Mouse (Mus musculus): ENCODE results near the gene Igsf21. TPM values are rescaled to one million over a fixed set of nuclear protein-coding genes. Genes with fewer than 3 reads are reported as not detected.

Gene Igsf21
- total and polyA plus RNA-seq, 2 experiments from 2014 or later, result 125 to 176 TPM

- no peak overlapping the region for H3K4me2 ChIP-seq (ENCODE audit: low read depth, low read length)
- no peak overlapping the region for H3K4me3 ChIP-seq (ENCODE audit: low read length)
- ATAC-seq (peak; percentile 82), DNase-seq (ENCODE audit: low spot score) (peak; percentile 86)
- H3K4me1 ChIP-seq (ENCODE audit: insufficient read depth, low read length), result no peaks in the 10 kb centered on the region
- peak overlapping the region; percentile 79; the same call in 1 of the 2 replicates for H3K27ac ChIP-seq
- WGBS, result 4% methylated on average over 6 of the region's 6 CpGs
- H3K36me3 ChIP-seq (ENCODE audit: insufficient read depth, low read length), result no peaks in the 10 kb centered on the region; the same call in 1 of the 2 replicates
- no peaks in the 10 kb centered on the region for H3K9me3 ChIP-seq (ENCODE audit: low read length)
- TF ChIP-seq CTCF (IDR thresholded peaks at IDR 0.05; ENCODE audit: low read depth), result peak; percentile 94
- no peaks in the 10 kb centered on the region for H3K27me3 ChIP-seq (ENCODE audit: insufficient read depth, low read length)
- no peak overlapping the region for H3K9ac ChIP-seq (replicated peaks; ENCODE audit: low read length)
Observed at GRCm38 (mm10) chr4:140030415-140030814, 216.2 kb downstream of the Igsf21 start.

- H3K9ac ChIP-seq (replicated peaks; ENCODE audit: low read length), result 0 out of 2 replicates have a peak overlapping the region, but pooled peaks have one; percentile 13
- WGBS, result 12% methylated on average over 5 of the region's 5 CpGs
Observed at GRCm38 (mm10) chr4:140030040-140030386, 216.6 kb downstream of the Igsf21 start.

DNA sequence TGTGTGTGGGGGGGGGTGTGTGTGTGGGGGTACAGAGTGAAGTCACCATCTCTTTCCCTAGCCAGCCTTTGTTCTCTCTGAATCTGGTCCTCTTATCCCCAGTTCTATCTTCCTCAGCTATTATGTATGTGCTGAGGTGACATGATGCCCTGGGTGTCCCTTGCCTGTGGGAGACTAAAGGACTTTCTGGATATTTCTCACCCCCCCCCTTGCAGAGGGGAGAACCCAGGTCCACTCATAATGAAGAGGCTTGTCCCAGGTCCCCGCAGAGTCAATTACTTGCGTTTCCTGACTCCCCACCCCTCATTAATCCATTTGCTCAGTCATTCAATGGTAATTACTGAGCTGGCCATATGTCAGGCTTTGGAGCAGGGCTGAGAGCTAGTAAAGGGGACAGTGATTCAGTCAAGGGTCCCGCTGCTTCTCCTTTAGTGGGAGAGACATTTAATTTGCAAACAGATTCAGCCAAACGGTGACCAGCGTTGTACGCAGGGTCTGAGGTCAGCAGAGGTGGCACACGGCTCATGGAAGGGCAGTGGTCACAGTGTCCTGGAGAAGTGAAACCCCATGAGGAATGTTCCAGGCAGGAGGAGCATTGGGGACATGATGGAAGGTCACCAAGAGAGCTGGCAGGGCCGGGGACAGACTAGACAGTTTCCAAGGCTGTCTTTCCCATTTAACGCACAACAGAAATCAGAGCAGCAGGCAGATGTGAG, 217.1 kb downstream of the Igsf21 start:
- no peak for TF ChIP-seq CTCF (IDR thresholded peaks at IDR 0.05; ENCODE audit: low read depth)
- DNase-seq (ENCODE audit: low spot score) (peak; percentile 74), ATAC-seq (peak; percentile 25)
- 0 out of 2 replicates have a peak overlapping the region, but pooled peaks have one; percentile 13 for H3K9ac ChIP-seq (replicated peaks; ENCODE audit: low read length)
- 27% methylated on average over 9 of the region's 9 CpGs for WGBS
- H3K36me3 ChIP-seq (ENCODE audit: insufficient read depth, low read length), result no peaks in the 10 kb centered on the region; the same call in 1 of the 2 replicates
- no peak overlapping the region for H3K4me2 ChIP-seq (ENCODE audit: low read depth, low read length)
- no peak overlapping the region for H3K4me3 ChIP-seq (ENCODE audit: low read length)
- no peaks in the 10 kb centered on the region for H3K27me3 ChIP-seq (ENCODE audit: insufficient read depth, low read length)
- H3K4me1 ChIP-seq (ENCODE audit: insufficient read depth, low read length), result no peaks in the 10 kb centered on the region
- H3K27ac ChIP-seq, result peak overlapping the region; percentile 79
- H3K9me3 ChIP-seq (ENCODE audit: low read length), result no peaks in the 10 kb centered on the region

More at GRCm38 (mm10) chr4:140030040-140030386, 216.6 kb downstream of the Igsf21 start:
- Histone ChIP-seq H3K4me3 (ENCODE audit: low read length) (no peak overlapping the region), H3K27ac (peak overlapping the region; percentile 79), H3K27me3 (ENCODE audit: insufficient read depth, low read length) (no peaks in the 10 kb centered on the region), H3K4me2 (ENCODE audit: low read depth, low read length) (no peak overlapping the region), H3K36me3 (ENCODE audit: insufficient read depth, low read length) (no peaks in the 10 kb centered on the region; the same call in 1 of the 2 replicates), H3K4me1 (ENCODE audit: insufficient read depth, low read length) (no peaks in the 10 kb centered on the region), H3K9me3 (ENCODE audit: low read length) (no peaks in the 10 kb centered on the region)
- ATAC-seq (peak; percentile 81), DNase-seq (ENCODE audit: low spot score) (peak; percentile 76)
- no peak for TF ChIP-seq CTCF (IDR thresholded peaks at IDR 0.05; ENCODE audit: low read depth)

- no peaks in the 10 kb centered on the region; the same call in 1 of the 2 replicates for H3K36me3 ChIP-seq (ENCODE audit: insufficient read depth, low read length)
- H3K4me2 ChIP-seq (ENCODE audit: low read depth, low read length), result no peak overlapping the region
- no peak for ATAC-seq
- WGBS, result 42% methylated on average over 6 of the region's 6 CpGs
- TF ChIP-seq CTCF (IDR thresholded peaks at IDR 0.05; ENCODE audit: low read depth), result no peak
- H3K4me1 ChIP-seq (ENCODE audit: insufficient read depth, low read length), result no peaks in the 10 kb centered on the region
- no peak for DNase-seq (ENCODE audit: low spot score)
- H3K27ac ChIP-seq, result no peak overlapping the region
- H3K9me3 ChIP-seq (ENCODE audit: low read length), result no peaks in the 10 kb centered on the region
- H3K9ac ChIP-seq (replicated peaks; ENCODE audit: low read length), result no peak overlapping the region
- no peak overlapping the region for H3K4me3 ChIP-seq (ENCODE audit: low read length)
- H3K27me3 ChIP-seq (ENCODE audit: insufficient read depth, low read length), result no peaks in the 10 kb centered on the region
Observed at GRCm38 (mm10) chr4:140023833-140024232, 222.8 kb downstream of the Igsf21 start.

DNA sequence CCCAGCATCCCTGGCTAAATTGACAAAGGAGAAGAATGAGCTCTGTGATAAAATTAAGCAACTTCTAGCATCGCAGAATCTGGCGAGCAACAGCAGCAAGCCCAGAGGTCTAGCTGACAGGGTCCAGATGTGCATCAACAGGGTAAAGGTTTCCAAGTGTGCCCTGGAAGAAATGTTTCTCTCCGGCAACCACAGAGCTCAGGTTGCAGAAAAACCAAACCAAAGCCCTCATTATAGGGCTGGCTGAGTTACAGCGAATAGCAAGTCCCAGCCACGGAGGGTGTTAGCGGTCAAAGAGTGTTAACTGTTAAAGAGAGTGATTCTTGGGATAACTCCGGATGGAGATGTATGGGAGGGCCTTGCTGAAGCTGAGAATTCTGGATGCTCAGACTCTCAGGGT, 230.7 kb downstream of the Igsf21 start:
- no peak for ATAC-seq
- WGBS, result 68% methylated on average over 7 of the region's 7 CpGs
- Histone ChIP-seq H3K27me3 (ENCODE audit: insufficient read depth, low read length) (no peaks in the 10 kb centered on the region), H3K9ac (replicated peaks; ENCODE audit: low read length) (no peak overlapping the region), H3K4me1 (ENCODE audit: insufficient read depth, low read length) (no peaks in the 10 kb centered on the region; the same call in 1 of the 2 replicates), H3K4me2 (ENCODE audit: low read depth, low read length) (no peak overlapping the region), H3K27ac (no peak overlapping the region), H3K9me3 (ENCODE audit: low read length) (no peaks in the 10 kb centered on the region), H3K36me3 (ENCODE audit: insufficient read depth, low read length) (no peaks in the 10 kb centered on the region), H3K4me3 (ENCODE audit: low read length) (no peak overlapping the region)
- DNase-seq (ENCODE audit: low spot score), result no peak
- TF ChIP-seq CTCF (IDR thresholded peaks at IDR 0.05; ENCODE audit: low read depth), result no peak

- Histone ChIP-seq H3K4me1 (ENCODE audit: insufficient read depth, low read length) (no peaks in the 10 kb centered on the region; the same call in 1 of the 2 replicates), H3K4me2 (ENCODE audit: low read depth, low read length) (no peak overlapping the region), H3K9ac (replicated peaks; ENCODE audit: low read length) (no peak overlapping the region), H3K36me3 (ENCODE audit: insufficient read depth, low read length) (no peaks in the 10 kb centered on the region), H3K4me3 (ENCODE audit: low read length) (no peak overlapping the region), H3K27ac (no peak overlapping the region), H3K27me3 (ENCODE audit: insufficient read depth, low read length) (no peaks in the 10 kb centered on the region), H3K9me3 (ENCODE audit: low read length) (no peaks in the 10 kb centered on the region)
- ATAC-seq (peak; percentile 79), DNase-seq (ENCODE audit: low spot score) (peak; percentile 74)
- WGBS, result 33% methylated on average over 11 of the region's 11 CpGs
- peak; percentile 69 for TF ChIP-seq CTCF (IDR thresholded peaks at IDR 0.05; ENCODE audit: low read depth)
Observed at GRCm38 (mm10) chr4:140010728-140011470, 235.7 kb downstream of the Igsf21 start.

Data from hindbrain, postnatal 0 days (tissue).